Mouse (Mus musculus) liver, embryonic 16.5 days (tissue): Measurements from ENCODE around the gene Smc3. TPM values are rescaled to one million over a fixed set of nuclear protein-coding genes. Genes with fewer than 3 reads are reported as not detected.

Source experiments
- ATAC-seq: fragments of 200-750 bp; cut with Nextera tagmentation; 2 replicates; pipeline ENCODE4 v1.8.0; 2017; ENCODE audit warnings: low read depth, mild to moderate bottlenecking, moderate number of reproducible peaks, moderate library complexity
- H3K27ac ChIP-seq: fragments of 300-500 bp; sonication (generic); 2 replicates; pipeline ENCODE4 v1.5.1; 2014; ENCODE audit warnings: mild to moderate bottlenecking, low read length
- H3K27me3 ChIP-seq: fragments of 300-500 bp; sonication (generic); 2 replicates; pipeline ENCODE4 v1.6.1; 2014; ENCODE audit warnings: low read depth, low read length, mixed read lengths; ENCODE audit not compliant: control insufficient read depth, insufficient read depth
- H3K36me3 ChIP-seq: fragments of 300-500 bp; sonication (generic); 2 replicates; pipeline ENCODE4 v1.6.1; 2014; ENCODE audit warnings: mild to moderate bottlenecking; ENCODE audit not compliant: control insufficient read depth, insufficient read depth
- H3K4me1 ChIP-seq: fragments of 300-500 bp; sonication (generic); 2 replicates; pipeline ENCODE4 v1.6.1; 2014; ENCODE audit warnings: low read depth, low read length, mixed read lengths; ENCODE audit not compliant: control insufficient read depth
- H3K4me2 ChIP-seq: fragments of 300-500 bp; sonication (generic); 2 replicates; pipeline ENCODE4 v1.6.1; 2014; ENCODE audit warnings: low read depth, low read length, mixed read lengths
- H3K4me3 ChIP-seq: fragments of 300-500 bp; sonication (generic); 2 replicates; pipeline ENCODE4 v1.5.1; 2014; ENCODE audit warnings: low read depth, mild to moderate bottlenecking, low read length
- H3K9ac ChIP-seq: fragments of 300-500 bp; sonication (generic); 2 replicates; pipeline ENCODE4 v1.6.1; 2014; ENCODE audit warnings: low read depth, low read length
- H3K9me3 ChIP-seq: fragments of 300-500 bp; sonication (generic); replicated peaks from 2 replicates; pipeline ENCODE4 v1.6.1; 2016; ENCODE audit warnings: low read length; ENCODE audit not compliant: control insufficient read depth
- WGBS: fragments of 180-500 bp; shearing (Covaris S2); extraction: QIAGEN DNeasy Blood & Tissue Kit; methylation state at CpG from one replicate; pipeline ENCODE4 v1.1.7; 2014; ENCODE audit not compliant: insufficient replicate concordance; 5-methylcytosine and 5-hydroxymethylcytosine counted together
- polyA plus RNA-seq: library from polyadenylated mRNA; unstranded; fragments of >200 nt; fragmentation: Nextera tagmentation; extraction: Ambion mirVana; gene quantifications from 2 replicates; pipeline ENCODE4 v1.2.1, GENCODE M21; 2015

Smc3 gene
- polyA plus RNA-seq, 1 experiment from 2014 or later = 27.4 TPM

DNA sequence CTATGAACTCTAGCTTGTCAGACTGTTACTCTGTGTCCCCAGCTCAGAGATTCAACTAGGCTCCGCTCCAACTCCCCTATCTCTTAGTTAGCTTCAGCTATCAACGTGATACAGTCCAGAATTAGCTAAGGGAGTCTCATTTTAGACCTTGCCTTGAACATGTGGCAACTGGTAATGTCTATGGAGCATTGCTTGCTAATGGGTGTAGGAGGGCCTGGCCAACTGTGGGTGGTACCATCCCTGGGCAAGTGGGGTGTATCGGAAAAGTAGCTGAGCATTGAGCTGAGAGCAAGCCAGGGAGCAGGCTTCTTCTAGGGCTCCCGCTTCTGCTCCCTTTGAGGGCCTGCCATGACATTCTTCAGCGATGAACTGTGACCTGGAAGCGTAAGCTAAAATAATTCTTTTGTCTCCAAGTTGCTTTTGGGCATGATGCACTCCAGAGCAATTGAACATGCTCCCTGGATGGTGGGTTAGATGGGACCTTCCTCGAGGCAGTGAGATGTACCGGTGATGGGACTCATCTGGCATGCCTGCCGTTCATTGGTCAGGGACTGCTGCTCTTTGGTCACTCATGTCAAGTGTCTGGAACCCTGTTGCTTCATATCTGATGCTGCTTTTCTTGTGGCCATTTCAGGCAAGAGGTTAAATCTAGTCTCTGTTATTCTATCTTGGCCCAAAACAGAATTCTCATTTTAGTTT is 60.7 kb downstream of the Smc3 start:
- no peaks in the 10 kb centered on the region for H3K27me3 ChIP-seq
- H3K27ac ChIP-seq = no peak overlapping the region
- no peaks in the 10 kb centered on the region for H3K9me3 ChIP-seq
- 59% methylated on average over 9 of the region's 9 CpGs for WGBS
- H3K36me3 ChIP-seq = no peaks in the 10 kb centered on the region
- no peak overlapping the region for H3K9ac ChIP-seq
- ATAC-seq = no peak
- no peak overlapping the region for H3K4me2 ChIP-seq
- no peak overlapping the region for H3K4me3 ChIP-seq
- no peaks in the 10 kb centered on the region for H3K4me1 ChIP-seq

DNA sequence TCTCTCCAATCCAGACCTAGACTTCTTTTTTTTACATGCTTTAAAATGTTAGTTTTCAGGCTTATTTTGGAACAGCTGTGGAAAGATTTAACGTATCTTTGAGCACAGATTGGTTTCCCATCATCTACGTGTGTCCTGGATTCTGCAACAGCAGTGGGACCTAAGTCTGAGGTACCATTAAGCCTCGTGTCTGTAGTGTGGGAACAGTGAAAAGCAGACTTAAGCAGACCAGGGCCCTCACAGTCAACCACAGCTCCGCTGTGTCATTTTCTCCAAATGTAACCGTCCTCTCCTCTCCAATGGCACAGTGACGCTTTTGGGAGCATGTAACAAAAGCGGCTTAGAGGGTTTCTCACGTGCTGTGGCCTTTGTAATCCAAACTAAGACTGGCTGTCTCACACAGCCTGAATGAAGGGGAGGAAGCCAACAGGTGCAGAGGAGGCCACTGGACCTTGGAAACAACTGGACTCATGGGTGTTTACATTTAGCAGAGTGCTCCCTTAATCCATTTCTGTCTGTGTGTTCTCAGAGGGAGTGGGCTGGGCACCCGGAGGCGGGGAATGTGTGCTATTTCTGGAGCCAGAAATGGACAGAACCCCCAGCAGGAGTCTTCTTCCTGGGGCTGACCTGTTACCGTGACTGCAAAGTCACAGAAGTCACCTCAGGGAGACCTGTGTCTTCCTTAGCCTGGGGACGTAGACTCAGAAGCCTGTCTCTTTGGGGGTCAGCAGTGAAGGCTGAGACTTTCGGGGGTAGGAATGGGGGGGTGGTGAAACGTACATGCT is 61.9 kb downstream of the Smc3 start:
- H3K9me3 ChIP-seq = no peaks in the 10 kb centered on the region
- 49% methylated on average over 14 of the region's 14 CpGs for WGBS
- H3K4me1 ChIP-seq = no peaks in the 10 kb centered on the region
- H3K27me3 ChIP-seq = no peaks in the 10 kb centered on the region
- no peak overlapping the region for H3K4me3 ChIP-seq
- no peak overlapping the region for H3K27ac ChIP-seq
- H3K4me2 ChIP-seq = no peak overlapping the region
- H3K36me3 ChIP-seq = no peaks in the 10 kb centered on the region
- no peak for ATAC-seq
- no peak overlapping the region for H3K9ac ChIP-seq

GRCm38 (mm10) chr19:53664831-53665230 is 64.6 kb downstream of the Smc3 start:
- no peaks in the 10 kb centered on the region for H3K9me3 ChIP-seq
- WGBS = 77% methylated on average over 9 of the region's 9 CpGs
- H3K27ac ChIP-seq = no peak overlapping the region
- no peak for ATAC-seq
- H3K36me3 ChIP-seq = no peaks in the 10 kb centered on the region
- H3K4me1 ChIP-seq = no peaks in the 10 kb centered on the region
- H3K4me2 ChIP-seq = no peak overlapping the region
- no peaks in the 10 kb centered on the region; the same call in 1 of the 2 replicates for H3K27me3 ChIP-seq
- H3K9ac ChIP-seq = no peak overlapping the region
- H3K4me3 ChIP-seq = no peak overlapping the region

- no peak overlapping the region for H3K9ac ChIP-seq
- H3K4me3 ChIP-seq = no peak overlapping the region
- no peaks in the 10 kb centered on the region for H3K9me3 ChIP-seq
- 56% methylated on average over 4 of the region's 4 CpGs for WGBS
- no peaks in the 10 kb centered on the region; the same call in 1 of the 2 replicates for H3K27me3 ChIP-seq
- H3K4me2 ChIP-seq = no peak overlapping the region
- no peak for ATAC-seq
- no peaks in the 10 kb centered on the region for H3K4me1 ChIP-seq
- H3K36me3 ChIP-seq = no peaks in the 10 kb centered on the region
- H3K27ac ChIP-seq = no peak overlapping the region
Measured at GRCm38 (mm10) chr19:53665391-53665790, 65.2 kb downstream of the Smc3 start.

GRCm38 (mm10) chr19:53666708-53667107 is 66.5 kb downstream of the Smc3 start:
- no peaks in the 10 kb centered on the region; the same call in 1 of the 2 replicates for H3K27me3 ChIP-seq
- 33% methylated on average over 8 of the region's 8 CpGs for WGBS
- H3K4me3 ChIP-seq = no peak overlapping the region
- H3K4me2 ChIP-seq = no peak overlapping the region
- no peaks in the 10 kb centered on the region for H3K9me3 ChIP-seq
- no peak overlapping the region for H3K9ac ChIP-seq
- no peak for ATAC-seq
- H3K4me1 ChIP-seq = no peaks in the 10 kb centered on the region
- no peaks in the 10 kb centered on the region for H3K36me3 ChIP-seq
- H3K27ac ChIP-seq = no peak overlapping the region

DNA sequence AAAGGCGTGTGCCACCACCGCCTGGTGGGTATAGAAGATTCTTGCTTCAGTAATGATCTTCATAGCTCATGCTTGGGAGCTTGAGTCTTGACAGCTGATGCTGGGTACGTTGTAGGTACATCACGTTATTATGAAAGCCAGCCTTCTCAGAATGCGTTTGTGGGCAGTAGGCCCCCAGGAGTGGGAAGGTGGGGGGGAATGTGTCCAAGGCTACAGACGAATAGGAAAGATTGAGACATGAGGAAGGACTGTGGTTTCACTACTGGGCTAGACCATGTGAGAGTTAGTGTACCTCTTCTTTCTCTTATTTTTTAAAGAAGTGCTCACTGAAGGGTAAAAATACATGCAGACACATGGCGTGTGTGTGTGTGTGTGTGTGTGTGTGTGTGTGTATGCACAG is 68.6 kb downstream of the Smc3 start:
- no peak for ATAC-seq
- Histone ChIP-seq H3K9me3 (no peaks in the 10 kb centered on the region), H3K4me3 (no peak overlapping the region), H3K4me2 (no peak overlapping the region), H3K27me3 (peaks cover 6% of the 10 kb centered on the region), H3K27ac (no peak overlapping the region), H3K36me3 (no peaks in the 10 kb centered on the region), H3K9ac (no peak overlapping the region), H3K4me1 (no peaks in the 10 kb centered on the region)
- 49% methylated on average over 7 of the region's 7 CpGs for WGBS

- Histone ChIP-seq H3K4me1 (no peaks in the 10 kb centered on the region), H3K36me3 (no peaks in the 10 kb centered on the region), H3K4me3 (no peak overlapping the region), H3K9me3 (no peaks in the 10 kb centered on the region), H3K4me2 (no peak overlapping the region), H3K27ac (no peak overlapping the region), H3K9ac (no peak overlapping the region), H3K27me3 (peaks cover 23% of the 10 kb centered on the region)
- no peak for ATAC-seq
- WGBS = 45% methylated on average over 12 of the region's 12 CpGs
Measured at GRCm38 (mm10) chr19:53670625-53671141, 70.5 kb downstream of the Smc3 start.

- Histone ChIP-seq H3K4me2 (no peak overlapping the region), H3K36me3 (no peaks in the 10 kb centered on the region), H3K27me3 (peaks cover 31% of the 10 kb centered on the region), H3K27ac (no peak overlapping the region), H3K9me3 (no peaks in the 10 kb centered on the region), H3K4me1 (no peaks in the 10 kb centered on the region), H3K9ac (no peak overlapping the region), H3K4me3 (no peak overlapping the region)
- ATAC-seq = no peak
- 53% methylated on average over 3 of the region's 3 CpGs for WGBS
Measured at GRCm38 (mm10) chr19:53671432-53671831, 71.2 kb downstream of the Smc3 start.
